Mouse (Mus musculus) liver, adult 2 months (tissue): ENCODE results near the gene Slc16a3.

Experiments
- CTCF ChIP-seq: fragments of 200-500 bp; IDR thresholded peaks from 2 replicates; pipeline ENCODE4 v1.5.1; 2011; ENCODE audit warnings: low read depth, low read length, control low read depth
- POLR2A ChIP-seq: fragments of 200-500 bp; IDR thresholded peaks from 2 replicates; pipeline ENCODE4 v1.6.1; 2011; ENCODE audit warnings: low read length, control low read depth; ENCODE audit not compliant: insufficient read depth; ENCODE audit errors: extremely low read depth

GRCm38 (mm10) chr11:120965587-120965986, 17.3 kb downstream of the Slc16a3 start:
- TF ChIP-seq CTCF (no peak), POLR2A (no peak)
